Mouse (Mus musculus): Measurements from ENCODE around the gene Dab2. TPM values are rescaled to one million over a fixed set of nuclear protein-coding genes. Genes with fewer than 3 reads are reported as not detected.

Gene Dab2
- total RNA-seq (2023) = 0.27 to 1.4 TPM (median 0.29 TPM) in 3 of 4 replicates, not detected in the other

GRCm38 (mm10) chr15:6299554-6299953 lies at the start of gene Dab2:
Gene Dab2, plus strand, starts transcription at chr15:6299788.

DNA sequence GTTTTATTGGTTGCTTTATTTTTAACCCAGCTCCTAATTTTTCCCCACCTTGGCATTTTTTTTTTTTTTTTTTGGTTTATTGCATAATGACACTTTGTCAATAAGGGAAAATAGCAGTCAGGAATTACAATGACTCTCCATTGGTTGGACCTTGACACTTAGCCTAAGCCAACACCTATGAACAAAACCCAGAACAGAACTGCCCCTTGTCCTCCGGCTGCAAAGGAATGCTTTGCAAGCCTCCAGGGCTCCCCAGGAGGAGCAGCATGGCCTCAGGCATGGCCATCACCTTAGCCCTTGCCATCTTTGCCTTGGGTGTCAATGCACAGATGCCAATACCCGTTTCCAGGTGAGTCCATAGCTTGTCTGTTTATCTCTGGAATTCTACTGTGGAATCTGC lies 145.5 kb downstream of the Dab2 start, which contains the start of gene C9:
C9 (plus strand) TSS at position 193 of the 400 bp plus-strand sequence.

Other genes starting within 250 kb of the Dab2 start
- gene C9, start 145.5 kb downstream of the Dab2 start, total RNA-seq (2023) = not detected in 4 replicates
- 5.4 to 10.8 TPM (median 8.1 TPM) in 4 replicates for gene Fyb, start 223.1 kb downstream of the Dab2 start, total RNA-seq (2023)

Data from B cell, adult 62 days (primary cell).